Mouse (Mus musculus): ENCODE data around the gene Rabif. TPM values are rescaled to one million over a fixed set of nuclear protein-coding genes. Genes with fewer than 3 reads are reported as not detected.

Gene Rabif
- 10.3 and 11.5 TPM in 2 replicates for polyA plus RNA-seq (2012; rRNA removed)

GRCm38 (mm10) chr1:134494428-134495215, at the start of gene Rabif:
Gene Rabif, plus strand, starts transcription at chr1:134494648.

GRCm38 (mm10) chr1:134454904-134455824, 39.3 kb upstream of the Rabif start, which contains the start of gene Klhl12:
Gene Klhl12, plus strand, starts transcription at chr1:134455531.

GRCm38 (mm10) chr1:134549632-134550132, 55.2 kb downstream of the Rabif start, which contains the start of gene Mgat4e:
Gene Mgat4e, minus strand, starts transcription at chr1:134549682.

Other genes starting within 250 kb of the Rabif start
- not detected in 2 replicates for gene Myog, start 204.7 kb upstream of the Rabif start, polyA plus RNA-seq (2012; rRNA removed)
- 4.4 and 9.9 TPM in 2 replicates for gene Ppfia4, start 161.7 kb upstream of the Rabif start, polyA plus RNA-seq (2012; rRNA removed)
- gene Tmem183a, start 132.7 kb upstream of the Rabif start, polyA plus RNA-seq (2012; rRNA removed): 99.8 and 130 TPM in 2 replicates
- gene 4933406M09Rik, start 108.7 kb upstream of the Rabif start, polyA plus RNA-seq (2012; rRNA removed): not detected in 2 replicates
- 28.1 and 32.6 TPM in 2 replicates for gene Cyb5r1, start 89.1 kb upstream of the Rabif start, polyA plus RNA-seq (2012; rRNA removed)
- gene Adipor1, start 79.3 kb upstream of the Rabif start, polyA plus RNA-seq (2012; rRNA removed): 143 and 183 TPM in 2 replicates
- 4.0 and 4.8 TPM in 2 replicates for gene Klhl12, start 39.1 kb upstream of the Rabif start, polyA plus RNA-seq (2012; rRNA removed)
- gene Mgat4e, start 55.0 kb downstream of the Rabif start, polyA plus RNA-seq (2012; rRNA removed): not detected in 2 replicates
- 11.4 and 14.4 TPM in 2 replicates for gene Kdm5b, start 65.5 kb downstream of the Rabif start, polyA plus RNA-seq (2012; rRNA removed)
- gene Syt2, start 152.0 kb downstream of the Rabif start, polyA plus RNA-seq (2012; rRNA removed): 0.52 and 1.7 TPM in 2 replicates

Data from colon, adult 2 months (tissue).